In the genomic region with DNA sequence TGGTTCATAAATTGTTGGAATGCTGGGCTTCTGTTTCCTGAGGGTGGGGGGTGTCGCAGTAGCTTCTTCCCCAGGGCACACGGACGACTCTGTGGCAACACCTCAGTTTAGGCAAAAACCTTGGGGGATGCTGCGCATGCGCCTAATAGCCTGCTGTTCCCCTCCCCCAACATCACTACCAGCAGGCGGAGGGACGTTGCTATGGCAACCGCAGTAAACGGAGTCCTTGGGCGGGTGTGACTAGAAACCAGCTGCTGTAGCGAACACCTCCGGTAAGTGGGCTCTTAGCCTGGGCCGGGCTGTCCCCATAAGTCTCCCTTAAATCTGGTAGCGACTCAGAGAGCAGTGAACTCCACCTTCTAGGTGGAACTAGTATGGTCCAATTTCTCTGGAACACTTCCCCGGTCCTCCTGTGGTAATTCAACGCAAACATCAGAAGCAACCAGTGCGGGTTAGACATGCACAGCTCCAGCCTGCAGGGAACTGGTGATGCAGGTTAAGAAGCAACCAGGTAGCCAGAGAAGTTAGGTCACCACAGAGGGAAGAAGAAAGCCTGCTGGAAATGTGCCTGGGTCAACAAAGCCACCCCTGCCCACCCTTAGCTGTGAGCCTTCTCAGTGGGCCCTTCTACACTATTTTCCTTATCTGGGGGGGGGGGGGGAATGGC, we compare ENCODE assay signal across 8 mouse cellular contexts. TPM values are rescaled to one million over a fixed set of nuclear protein-coding genes. Genes with fewer than 3 reads are reported as not detected.
DNase-seq lines count a peak whose midpoint lies in the region; TF ChIP-seq lines count a peak whose summit lies in the region.

A gene (plus strand): TSS at position 220 of the 667 bp plus-strand sequence.

- no peaks in the 10 kb centered on the region for H3K36me3 ChIP-seq in kidney, adult 2 months (ENCODE audit: control insufficient read depth, insufficient read depth, low read length)
- H3K36me3 ChIP-seq in midbrain, embryonic 10.5 days: peaks cover 11% of the 10 kb centered on the region

- TF ChIP-seq POLR2A in kidney, adult 2 months (IDR thresholded peaks at IDR 0.05; ENCODE audit: low read depth, low read length): no peak

- no peak for TF ChIP-seq CTCF in kidney, adult 2 months (conservative IDR thresholded peaks at IDR 0.05; ENCODE audit: insufficient read depth, insufficient read length, low read depth, low read length)

- peaks cover 15% of the 10 kb centered on the region; the same call in 1 of the 2 replicates for H3K4me1 ChIP-seq in kidney, adult 2 months (ENCODE audit: control insufficient read depth, insufficient read depth, low read length)
- H3K4me1 ChIP-seq in midbrain, embryonic 10.5 days: peaks cover 24% of the 10 kb centered on the region

- no peaks in the 10 kb centered on the region for H3K27me3 ChIP-seq in kidney, adult 2 months (replicated peaks; ENCODE audit: control insufficient read depth, insufficient read depth, low read length)
- peaks cover 8% of the 10 kb centered on the region for H3K27me3 ChIP-seq in midbrain, embryonic 10.5 days (ENCODE audit: low read depth, poor library complexity, severe bottlenecking)

- peak within 1 kb of the TSS; percentile 32 for H3K4me3 ChIP-seq in kidney, adult 2 months (ENCODE audit: insufficient read depth, low read depth, low read length)
- peak within 1 kb of the TSS; percentile 53 for H3K4me3 ChIP-seq in midbrain, embryonic 10.5 days

- peaks cover 7% of the 10 kb centered on the region; the same call in 1 of the 2 replicates for H3K9me3 ChIP-seq in midbrain, embryonic 10.5 days (replicated peaks)

- no peak within 1 kb of the TSS for H3K27ac ChIP-seq in kidney, adult 2 months (ENCODE audit: insufficient read depth, low read depth, low read length)
- peak within 1 kb of the TSS; percentile 79 for H3K27ac ChIP-seq in midbrain, embryonic 10.5 days (replicated peaks)

- 4% methylated on average over 17 of the region's 17 CpGs for WGBS in kidney, adult 2 months
- WGBS in midbrain, embryonic 10.5 days: 2% methylated on average over 17 of the region's 17 CpGs

- intact Hi-C loops in gastrocnemius, postnatal 36 days (cut with DNase I): no loop called here
- intact Hi-C loops in left cerebral cortex, postnatal 4 days (cut with DNase I): no loop called here

- peak; percentile 7 for DNase-seq in gastrocnemius, adult 18-20 months (ENCODE audit: low spot score)
- no peak for DNase-seq in gastrocnemius, postnatal 36 days
- peak; percentile 95 for DNase-seq in embryo, embryonic 11 days
- DNase-seq in heart, adult 9 months (ENCODE audit: low spot score in 2 of 2): peak; percentile 5 to 8
- DNase-seq in kidney, adult 2 months: peak; percentile 79
- DNase-seq in left cerebral cortex, postnatal 4 days: peak; percentile 90
- DNase-seq in midbrain, embryonic 10.5 days (ENCODE audit: low spot score): peak; percentile 92
- DNase-seq in right cerebral cortex, postnatal 36 days (ENCODE audit: low spot score in 2 of 2): peak; percentile 84 to 88

RNA-seq across cellular contexts. Expression of the gene that starts here (rescaled TPM):
- not detected for total RNA-seq in gastrocnemius, adult 18-20 months (2021)
- total RNA-seq in gastrocnemius, postnatal 36 days (2021): not detected
- polyA plus RNA-seq in kidney, adult 2 months (2012; rRNA removed): 0.03 and 0.15 TPM in 2 replicates
- 1 to 10 TPM; 6.9 to 7.3 TPM for total RNA-seq in left cerebral cortex, postnatal 4 days (2021)
- polyA plus RNA-seq in midbrain, embryonic 10.5 days (2016; fragmentation: Nextera tagmentation; extraction: Ambion mirVana): 0.84 and 1.0 TPM in 2 replicates

Comparison
In these comparisons a context has a peak if more than half of its experiments do, and no peak if none do; other contexts are left out.
1. RNA of the gene that starts here (total RNA-seq): 6.9 to 7.3 TPM in left cerebral cortex, postnatal 4 days; not detected in gastrocnemius, postnatal 36 days and not detected in gastrocnemius, adult 18-20 months; every median in the first group is over 4 times any median in the second.
2. Peak in DNase-seq in gastrocnemius, adult 18-20 months; RNA of the gene not detected or under 1 TPM.
3. Peak in DNase-seq and H3K4me3 ChIP-seq in kidney, adult 2 months; RNA of the gene not detected or under 1 TPM.
4. DNase-seq: peak in embryo, embryonic 11 days (single experiment), heart, adult 9 months (2 of 2), left cerebral cortex, postnatal 4 days (single experiment), midbrain, embryonic 10.5 days (single experiment) and right cerebral cortex, postnatal 36 days (2 of 2); none in gastrocnemius, postnatal 36 days (0 of 2).